Mouse (Mus musculus): ENCODE results near the gene Hoxb8. TPM values are rescaled to one million over a fixed set of nuclear protein-coding genes. Genes with fewer than 3 reads are reported as not detected.

Gene Hoxb8
- total RNA-seq (2021) = not detected
- long read RNA-seq = 0 reads

DNA sequence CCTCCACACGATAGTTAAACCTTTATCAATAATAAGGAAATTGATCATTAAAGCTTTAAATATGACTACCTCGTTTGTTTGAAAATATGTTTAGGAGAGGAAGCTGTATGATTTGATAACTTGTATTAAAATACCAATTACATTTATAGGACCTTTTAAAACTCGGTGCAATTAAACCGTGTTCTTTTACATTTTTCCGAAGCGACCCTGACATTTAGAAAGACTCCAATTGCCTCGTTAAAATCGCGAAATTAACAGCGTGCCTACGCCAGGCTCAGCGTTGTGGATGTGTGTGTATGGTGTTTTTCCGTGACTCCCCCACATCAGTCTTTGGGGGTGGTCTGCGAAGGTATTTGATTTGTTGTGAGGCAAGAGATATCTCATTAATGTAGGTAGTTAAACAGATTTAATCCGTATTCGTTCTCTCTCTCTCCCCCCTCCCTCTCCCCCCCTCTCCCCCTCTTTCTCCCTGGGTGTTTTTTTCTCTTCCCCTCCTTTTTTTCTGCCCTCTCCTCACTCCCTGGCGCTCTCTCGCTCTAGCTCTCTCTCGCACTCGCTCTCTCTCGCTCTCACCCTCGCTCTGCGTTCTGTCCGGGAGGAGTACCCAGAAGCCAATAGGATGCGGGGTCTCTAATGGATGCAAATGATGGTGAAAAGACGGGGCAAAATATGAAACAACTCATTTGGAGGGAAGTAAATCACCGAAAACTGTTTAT lies at the start of gene Hoxb8:
TSS of gene Hoxb8 (plus strand) at position 51 of the 716 bp plus-strand sequence.
- no peak for DNase-seq (ENCODE audit: low spot score in 2 of 2)

DNA sequence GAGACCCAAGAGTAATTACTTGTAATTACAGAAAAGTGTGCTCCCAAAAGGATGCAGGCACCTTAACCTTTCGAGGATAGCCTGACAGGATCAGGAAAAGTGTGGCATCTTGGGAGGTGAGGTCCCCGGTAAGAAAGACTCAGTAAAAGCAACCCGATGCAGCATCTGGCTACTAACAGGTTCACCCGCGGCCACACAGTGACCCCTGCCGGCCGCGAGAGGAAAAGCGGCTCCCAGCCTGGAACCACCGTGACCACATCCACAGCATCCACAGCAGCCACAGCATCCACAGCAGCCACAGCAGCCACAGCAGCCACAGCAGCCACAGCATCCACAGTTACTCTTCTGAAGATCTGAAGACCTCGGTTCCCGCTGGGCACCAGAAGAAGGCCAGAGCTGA lies 46.8 kb upstream of the Hoxb8 start:
- DNase-seq (ENCODE audit: low spot score in 2 of 2) = peak; percentile 43 to 48

DNA sequence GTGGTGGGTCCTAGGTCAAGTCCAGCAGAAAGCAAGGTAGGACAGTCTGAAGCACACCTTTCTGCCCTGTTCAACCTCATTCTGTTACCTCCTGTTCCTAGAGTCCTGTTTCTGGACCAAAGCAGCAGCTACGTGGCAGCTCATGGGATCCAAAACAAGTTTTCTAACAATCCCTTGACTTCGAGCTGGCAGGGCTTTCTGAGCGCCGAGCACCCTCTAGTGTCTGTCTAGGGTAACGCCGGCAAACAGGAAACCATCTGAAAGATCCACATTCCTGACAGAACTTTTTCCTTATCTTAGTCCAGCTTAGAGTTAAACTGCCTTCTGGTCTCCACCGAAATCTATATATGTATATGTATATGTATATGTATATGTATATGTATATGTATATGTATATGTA lies 41.5 kb upstream of the Hoxb8 start:
- DNase-seq (ENCODE audit: low spot score in 2 of 2) = peak; percentile 59 to 73

DNA sequence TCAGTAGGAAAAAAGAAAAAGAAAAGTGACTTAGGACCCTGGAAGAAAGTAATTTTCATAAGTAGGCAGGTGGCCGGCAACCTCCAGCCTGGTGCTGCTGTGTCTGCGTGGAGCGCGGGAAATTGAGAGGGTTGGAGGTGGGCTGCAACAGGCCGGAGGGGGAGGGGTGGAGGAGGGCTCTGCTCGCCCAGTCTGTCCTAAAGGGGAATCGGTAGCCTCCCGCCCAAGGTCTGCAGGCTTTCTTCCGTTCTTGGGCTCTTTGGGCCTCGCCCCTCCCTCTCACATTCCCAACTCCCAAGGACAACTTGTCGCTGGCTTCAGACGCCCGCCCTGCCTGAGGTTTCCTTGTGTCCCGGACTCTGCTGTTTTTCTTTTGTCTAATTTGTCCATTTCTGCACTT lies 30.8 kb upstream of the Hoxb8 start:
- DNase-seq (ENCODE audit: low spot score in 2 of 2) = no peak

DNA sequence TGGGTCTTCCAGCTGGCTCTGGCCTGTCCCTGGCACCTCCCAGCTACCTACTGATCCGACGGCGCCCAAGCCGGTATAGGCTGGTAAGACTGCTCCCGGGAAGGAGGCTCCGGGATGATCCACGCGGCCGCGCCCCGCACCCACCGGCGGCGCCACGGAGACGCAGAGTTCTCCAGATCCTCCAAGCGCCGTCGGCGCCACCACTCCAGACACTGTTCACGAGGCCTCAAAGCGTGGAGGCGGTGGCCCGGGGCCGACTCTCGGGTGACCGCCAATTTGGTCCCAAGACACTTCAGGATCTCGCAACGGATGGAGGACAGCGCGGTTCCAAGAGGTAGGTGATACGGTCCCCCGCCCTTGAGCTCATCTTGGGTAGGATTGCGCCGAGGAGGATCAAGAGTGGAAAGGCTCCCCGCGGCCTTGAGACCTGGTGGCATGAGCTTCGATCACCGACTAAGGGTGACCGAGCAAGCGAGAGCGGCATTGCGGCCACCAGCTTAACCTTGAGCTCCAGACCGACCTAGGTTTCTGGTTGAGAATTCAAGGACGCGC lies 30.1 kb upstream of the Hoxb8 start:
- DNase-seq (ENCODE audit: low spot score in 2 of 2) = no peak

DNA sequence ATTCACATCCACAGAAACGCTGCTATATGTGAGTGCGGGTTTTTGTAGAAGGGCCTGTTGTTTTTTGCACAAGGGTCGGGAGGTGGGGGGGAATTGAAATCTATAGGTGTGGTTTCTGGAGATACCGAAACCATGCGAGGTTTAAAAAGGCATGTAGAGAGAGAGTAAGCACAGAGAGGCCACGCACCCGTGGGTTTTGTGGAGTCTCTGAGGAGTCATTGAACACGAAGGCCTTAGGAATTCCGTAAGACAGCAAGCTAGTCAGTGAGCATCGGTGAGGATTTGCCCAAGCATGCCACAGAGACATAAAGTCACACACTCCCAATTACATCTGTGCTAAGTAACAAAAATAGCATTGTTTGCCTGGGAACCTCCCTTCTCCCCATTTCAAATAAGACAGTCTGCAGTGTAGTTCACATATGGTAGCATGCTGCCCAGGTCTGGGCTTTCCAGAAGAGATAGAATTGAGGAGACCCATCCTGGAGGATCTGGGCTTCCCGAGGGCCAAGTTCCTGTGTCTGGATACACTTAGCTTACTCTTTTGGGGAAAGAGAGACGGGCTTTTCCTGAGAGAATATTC lies 29.1 kb upstream of the Hoxb8 start:
- DNase-seq (ENCODE audit: low spot score in 2 of 2) = no peak

DNA sequence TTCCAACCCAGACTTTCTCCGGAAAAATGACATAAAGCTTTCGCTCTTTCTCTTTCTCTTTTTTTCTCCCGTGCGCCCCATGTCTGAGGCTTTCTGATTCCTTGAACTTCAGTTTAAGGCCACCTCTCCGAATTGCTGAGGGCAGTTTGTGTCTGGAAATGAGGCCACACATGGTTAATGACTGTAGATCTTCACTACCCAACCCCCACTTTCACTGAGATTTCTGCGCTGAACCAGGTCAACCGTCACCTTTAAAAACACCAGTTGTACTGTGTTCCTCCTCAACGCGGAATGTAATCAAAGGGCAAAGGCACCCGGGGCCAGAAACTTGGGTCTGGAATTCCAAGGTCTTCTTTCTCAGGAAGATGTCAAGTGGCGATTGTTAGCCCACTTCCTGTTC lies 27.5 kb upstream of the Hoxb8 start:
- DNase-seq (ENCODE audit: low spot score in 2 of 2) = no peak

DNA sequence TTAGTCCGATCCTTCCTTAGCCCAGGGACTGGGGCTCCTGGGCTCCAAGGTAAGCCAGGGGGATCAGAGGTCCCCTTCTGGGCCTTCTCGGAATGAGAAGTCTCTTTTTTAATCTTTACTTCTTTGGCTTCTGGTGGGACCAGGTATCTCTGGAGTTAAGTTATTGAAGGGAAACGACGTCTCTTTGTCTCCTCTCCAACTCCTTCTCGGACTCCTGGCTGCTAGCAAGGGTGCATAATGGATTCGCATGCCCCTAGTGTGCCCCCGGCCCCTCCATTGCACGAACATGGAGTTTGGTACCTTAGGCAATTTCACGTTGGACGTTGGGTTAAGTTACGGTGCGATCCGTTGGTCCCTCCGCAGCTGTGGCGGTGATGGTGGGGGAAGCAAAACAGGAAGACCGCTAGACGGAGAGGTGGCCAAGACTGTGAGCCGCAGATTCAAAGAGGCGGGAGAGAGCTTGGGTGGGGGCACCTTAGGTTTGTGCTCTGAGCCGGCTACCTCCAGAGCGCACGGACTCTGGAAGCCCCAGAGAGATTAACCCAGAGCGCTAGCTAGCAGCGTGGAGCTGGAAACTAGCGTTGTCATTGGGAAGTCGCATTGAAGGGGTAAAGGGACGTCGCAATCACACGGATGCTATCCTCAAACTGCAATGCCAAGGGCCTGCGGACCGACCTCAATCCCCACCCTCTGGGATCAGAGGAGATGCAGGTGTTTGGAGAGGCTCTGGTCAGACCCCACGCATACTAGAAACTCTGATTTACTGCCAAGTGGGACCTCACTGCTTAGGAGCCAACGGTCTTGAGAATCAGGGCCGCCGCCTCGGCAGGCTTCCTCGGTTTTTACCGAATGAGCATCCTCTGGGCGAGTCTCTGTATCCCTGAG lies 26.4 kb upstream of the Hoxb8 start:
- DNase-seq (ENCODE audit: low spot score in 2 of 2) = no peak

DNA sequence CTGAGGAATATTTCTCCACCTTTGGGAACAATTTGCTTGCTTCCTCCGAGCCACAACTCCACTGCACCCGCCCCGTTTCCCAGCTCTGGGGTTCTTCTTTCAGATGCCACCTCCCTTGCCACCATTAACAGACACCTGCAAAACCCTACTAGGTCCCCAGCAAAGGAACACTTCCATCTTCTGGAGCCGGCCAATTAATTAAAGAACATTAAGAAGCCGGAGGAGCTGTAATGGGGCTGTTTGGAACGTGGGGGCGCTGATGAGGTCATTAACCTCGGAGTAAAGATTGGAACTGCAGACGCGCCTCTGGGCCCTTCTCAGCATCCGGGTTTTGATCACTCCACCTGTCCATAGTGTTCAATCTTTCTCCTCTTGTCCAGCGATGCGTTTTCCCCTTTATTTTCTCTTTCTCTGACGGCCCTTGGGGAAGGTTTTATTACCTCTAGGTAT lies 25.7 kb upstream of the Hoxb8 start:
- DNase-seq (ENCODE audit: low spot score in 2 of 2) = no peak

DNA sequence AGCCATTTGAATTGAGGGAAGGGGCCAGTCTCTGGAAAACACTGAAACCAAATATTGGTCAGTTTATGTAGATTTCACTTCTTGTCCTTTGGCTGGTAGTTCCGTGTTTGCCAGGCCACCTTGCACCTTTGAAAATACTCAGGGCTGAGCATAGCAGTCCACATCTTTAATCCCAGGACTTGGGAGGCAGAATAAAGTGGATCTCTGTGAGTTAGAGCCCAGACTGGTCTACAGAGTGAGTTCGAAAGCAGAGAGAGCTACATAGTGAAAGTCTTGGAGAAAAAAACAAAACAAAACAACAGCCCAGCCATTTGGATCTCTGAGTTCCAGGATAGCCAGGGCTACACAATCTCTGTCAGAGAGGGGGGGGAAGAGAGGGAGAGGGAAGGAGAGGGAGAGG lies 24.6 kb upstream of the Hoxb8 start:
- no peak for DNase-seq (ENCODE audit: low spot score in 2 of 2)

DNA sequence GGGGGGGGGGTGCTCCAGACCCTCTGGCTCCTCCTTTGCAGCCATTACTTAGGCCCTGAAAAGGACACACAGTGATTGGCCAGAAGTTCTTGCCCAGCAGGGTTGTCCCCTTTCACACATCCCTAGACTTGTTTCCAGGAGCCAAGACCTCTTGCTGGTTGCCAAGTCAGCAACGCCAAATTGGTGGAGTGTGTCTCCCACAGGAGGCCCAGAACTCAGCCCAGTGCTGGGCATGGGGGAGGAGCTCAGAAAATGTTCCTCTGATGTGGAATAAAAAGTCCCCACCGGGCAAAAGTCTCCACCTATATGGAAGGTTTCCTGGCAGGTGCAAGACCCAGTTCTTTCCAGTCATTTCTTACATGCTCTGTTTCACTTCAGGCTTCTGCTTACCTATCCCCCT lies 22.7 kb upstream of the Hoxb8 start:
- no peak for DNase-seq (ENCODE audit: low spot score in 2 of 2)

DNA sequence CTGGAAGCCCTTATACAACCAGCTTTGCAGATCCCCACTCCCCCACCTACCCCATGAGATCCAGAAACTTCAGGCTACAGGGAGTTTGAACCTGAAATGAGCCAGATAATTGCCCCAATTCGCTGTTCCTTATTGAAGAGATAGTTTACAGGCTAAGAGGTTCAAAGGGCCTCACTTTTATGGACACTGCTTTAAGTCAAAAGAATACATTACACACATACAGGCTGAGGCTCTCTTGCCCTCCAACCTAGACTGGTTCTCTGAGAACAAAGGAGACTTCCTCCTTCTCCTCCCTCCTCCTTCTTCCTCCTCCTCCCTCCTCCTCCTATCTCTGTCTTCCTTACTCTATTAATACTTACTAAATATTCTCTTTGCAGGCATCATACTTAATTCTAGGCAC lies 22.2 kb upstream of the Hoxb8 start:
- DNase-seq (ENCODE audit: low spot score in 2 of 2) = no peak

DNA sequence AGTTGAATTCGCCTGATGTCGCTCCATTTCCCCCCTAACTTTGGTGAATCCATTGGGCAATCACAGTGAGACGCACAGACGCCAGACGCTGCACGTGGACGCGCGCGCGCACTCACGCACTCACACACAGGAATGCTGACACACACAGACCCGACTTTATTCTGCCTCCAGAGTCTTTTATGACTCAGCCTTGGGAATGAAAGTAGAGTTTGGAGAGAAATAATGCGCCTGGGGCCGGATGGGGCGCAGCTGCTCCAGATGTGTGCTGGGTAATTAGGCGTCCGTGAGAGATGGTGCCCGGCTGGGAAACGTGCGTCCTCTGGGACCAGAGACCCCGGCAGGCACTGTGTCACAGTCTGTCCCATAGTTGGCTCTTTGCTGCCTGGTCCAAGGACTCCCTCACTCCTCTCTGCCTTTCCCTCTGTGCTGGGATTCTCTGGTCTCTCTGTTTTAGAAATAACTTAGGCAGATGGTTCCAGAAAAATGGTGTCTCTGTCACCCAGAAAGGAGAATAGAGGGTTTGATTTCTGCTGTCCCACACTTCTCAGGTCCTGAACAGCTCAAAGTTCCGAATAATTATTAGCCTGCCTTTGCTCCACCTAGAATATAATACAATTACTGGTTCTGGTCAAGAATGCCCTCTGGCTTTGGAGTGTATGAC lies 21.3 kb upstream of the Hoxb8 start:
- no peak for DNase-seq (ENCODE audit: low spot score in 2 of 2)

DNA sequence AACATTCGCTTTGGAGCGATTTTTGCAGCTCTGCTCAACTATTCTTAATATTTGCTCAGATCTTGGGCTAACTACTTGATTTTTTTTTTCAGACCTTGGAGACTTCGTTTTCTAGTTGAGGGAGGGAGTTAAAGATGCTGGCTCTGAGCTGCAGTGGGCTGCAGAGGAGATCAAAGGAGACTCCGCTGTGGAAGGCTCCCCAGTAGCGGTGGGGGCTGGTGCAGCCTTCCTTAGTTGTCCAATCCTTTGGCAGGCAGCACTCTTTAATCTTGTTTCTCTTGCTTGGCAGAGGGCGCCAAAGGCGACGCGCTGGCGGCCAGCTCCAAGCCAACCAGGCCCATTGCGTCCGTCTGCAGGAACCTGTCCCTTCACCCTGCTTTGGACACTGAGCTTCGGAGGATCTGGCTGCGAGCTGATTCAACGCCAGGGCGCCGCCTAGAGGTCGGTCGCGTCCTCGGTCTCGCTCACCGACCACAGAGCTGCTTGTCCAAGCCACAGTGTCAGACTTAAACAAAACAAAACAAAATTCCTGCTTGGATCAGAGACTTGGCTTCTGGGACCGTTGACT lies 20.3 kb upstream of the Hoxb8 start:
- peak; percentile 47 to 61 for DNase-seq (ENCODE audit: low spot score in 2 of 2)

DNA sequence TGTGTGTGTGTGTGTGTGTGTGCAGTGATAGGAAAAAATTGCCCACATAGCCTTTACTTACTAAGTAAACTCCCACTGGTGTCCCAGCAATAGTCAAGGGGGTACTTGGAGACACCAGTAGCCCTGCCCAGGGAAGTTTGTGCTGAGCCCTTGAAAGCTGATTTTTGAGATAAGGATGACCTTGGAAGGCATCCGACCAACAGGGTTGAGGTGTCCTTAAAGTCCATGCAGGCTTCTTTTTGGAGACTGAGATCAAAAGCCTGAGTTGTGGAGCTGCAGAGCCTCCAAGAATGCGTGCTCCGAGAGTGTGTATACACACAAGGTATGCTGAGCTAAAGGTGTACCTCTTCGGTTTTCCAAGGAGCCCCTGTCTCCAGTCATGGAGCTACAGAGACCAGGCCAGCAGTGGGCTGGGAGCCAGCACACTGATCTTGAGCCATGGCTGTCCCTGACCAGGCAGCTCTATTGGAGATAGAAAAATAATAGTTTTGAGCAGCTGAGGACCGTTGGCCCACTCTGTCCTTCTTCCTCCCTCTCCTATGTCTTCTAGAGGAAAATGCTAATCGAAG lies 19.4 kb upstream of the Hoxb8 start:
- no peak for DNase-seq (ENCODE audit: low spot score in 2 of 2)

DNA sequence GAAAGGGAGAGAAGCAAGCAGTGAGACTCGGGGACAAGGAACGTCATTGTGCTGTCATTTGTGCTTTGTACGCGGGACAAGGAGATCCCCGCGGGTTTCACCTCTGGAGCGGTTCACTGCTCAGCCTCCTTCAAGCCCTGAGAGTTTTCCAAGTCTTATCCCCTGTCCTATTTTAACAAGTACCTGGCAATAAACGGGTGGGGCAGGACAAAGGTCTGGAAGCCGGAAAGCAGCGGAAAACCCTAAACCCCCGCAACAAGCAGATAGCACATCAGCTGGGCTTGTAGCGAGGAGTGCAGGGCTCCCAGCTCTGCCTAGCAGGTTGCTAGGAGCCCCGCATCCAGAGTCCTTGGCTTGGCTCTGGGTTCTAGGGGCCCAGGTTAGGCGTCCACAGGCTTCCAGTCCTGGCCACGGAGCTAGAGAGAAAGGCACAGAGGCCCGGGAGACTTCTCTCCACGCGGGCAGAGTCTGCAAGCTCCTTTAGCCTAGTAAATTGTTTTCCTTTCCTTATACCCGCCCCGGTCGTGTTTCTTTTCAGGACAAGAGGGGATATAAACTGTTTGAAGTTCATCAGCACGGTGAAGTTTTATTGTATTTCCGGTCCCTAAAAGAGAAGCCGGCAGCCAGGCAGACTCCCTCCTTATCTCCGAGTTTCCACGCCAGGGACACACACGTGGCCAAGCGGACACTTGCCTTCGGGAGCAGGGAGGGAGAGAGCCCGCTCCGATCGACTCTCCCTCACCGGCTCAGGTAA lies 17.9 kb upstream of the Hoxb8 start:
- DNase-seq (ENCODE audit: low spot score in 2 of 2) = no peak

DNA sequence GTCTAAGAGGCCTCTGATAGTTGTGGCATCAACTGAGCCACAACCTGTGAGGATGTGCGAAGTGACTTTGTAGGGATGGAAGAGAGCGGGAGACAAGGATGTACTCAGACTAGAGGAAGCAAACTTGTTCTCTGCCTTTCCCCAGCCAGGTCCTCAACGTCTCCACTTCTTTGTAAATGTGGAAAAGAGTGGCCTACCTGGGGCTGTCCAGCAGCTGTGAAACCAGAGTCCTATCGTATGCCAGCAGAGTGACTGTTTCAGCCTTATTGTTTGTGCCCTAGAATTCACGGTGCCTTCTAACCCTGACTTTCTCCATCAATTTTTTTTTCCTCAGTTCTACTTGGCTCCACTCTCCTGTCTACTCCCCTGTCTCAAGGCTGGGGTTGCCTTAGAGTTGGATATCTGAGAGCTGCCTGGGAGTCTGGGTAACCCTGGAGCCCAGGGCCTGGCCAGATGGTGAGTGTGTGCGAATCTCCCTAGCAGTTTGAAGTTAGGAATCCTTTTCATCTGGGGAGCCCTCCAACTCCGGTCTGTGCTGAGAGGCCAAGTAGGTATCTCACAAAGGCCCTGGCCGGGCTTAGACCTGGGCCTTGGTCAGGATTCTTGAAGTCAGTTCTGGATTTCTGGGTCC lies 17.2 kb upstream of the Hoxb8 start:
- DNase-seq (ENCODE audit: low spot score in 2 of 2) = no peak

DNA sequence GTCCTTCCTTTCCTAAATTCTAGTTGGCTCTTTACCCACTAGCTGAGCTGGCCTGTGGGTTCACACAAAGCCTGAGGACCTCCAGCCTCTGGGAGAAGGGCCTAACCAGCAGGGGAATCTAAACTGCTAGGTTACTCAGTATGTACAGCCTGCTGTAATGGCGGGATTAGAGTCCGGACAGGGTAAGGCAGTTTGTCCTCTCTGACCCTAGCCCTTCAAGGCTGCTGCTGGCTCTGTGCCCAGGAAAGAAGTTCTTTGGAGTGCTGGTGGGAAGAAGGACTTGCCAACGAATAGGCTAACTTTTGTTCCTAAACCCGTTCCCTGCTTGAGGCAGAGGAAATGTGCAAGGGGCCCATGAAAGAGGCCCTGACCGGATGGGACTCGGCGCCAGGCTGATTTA lies 15.8 kb upstream of the Hoxb8 start:
- no peak for DNase-seq (ENCODE audit: low spot score in 2 of 2)

Measured in layer of hippocampus, postnatal 10 days (tissue).